ENCODE assay signal across 7 mouse cellular contexts in genomic region chr13:21326657-21327211, GRCm38 (mm10). TPM values are rescaled to one million over a fixed set of nuclear protein-coding genes. Genes with fewer than 3 reads are reported as not detected.
DNase-seq lines count a peak whose midpoint lies in the region; ATAC-seq lines count a peak whose summit lies in the region.

No protein-coding gene starts in this region.

- peak overlapping the region; percentile 59 for H3K4me3 ChIP-seq in limb, embryonic 10.5 days
- H3K4me3 ChIP-seq in midbrain, embryonic 13.5 days (replicated peaks) = peak overlapping the region; percentile 41

- peak overlapping the region; percentile 53 for H3K27ac ChIP-seq in limb, embryonic 10.5 days
- no peak overlapping the region for H3K27ac ChIP-seq in midbrain, embryonic 13.5 days

- H3K4me1 ChIP-seq in limb, embryonic 10.5 days = no peaks in the 10 kb centered on the region
- peaks cover 8% of the 10 kb centered on the region for H3K4me1 ChIP-seq in midbrain, embryonic 13.5 days (replicated peaks)

- peak overlapping the region; percentile 54 for H3K4me2 ChIP-seq in midbrain, embryonic 13.5 days (replicated peaks)

- H3K27me3 ChIP-seq in limb, embryonic 10.5 days (ENCODE audit: low read depth, poor library complexity, severe bottlenecking) = no peaks in the 10 kb centered on the region
- peaks cover 9% of the 10 kb centered on the region; the same call in 1 of the 2 replicates for H3K27me3 ChIP-seq in midbrain, embryonic 13.5 days

- DNase-seq in adrenal gland, postnatal 14 days = peak; percentile 89
- DNase-seq in embryo, embryonic 11.5 days (ENCODE audit: low read depth, low spot score) = peak; percentile 84
- peak; percentile 43 for DNase-seq in kidney, adult 11 months
- peak; percentile 92 for DNase-seq in limb, embryonic 10.5 days (ENCODE audit: low spot score)
- peak; percentile 17 to 29 for DNase-seq in spleen, postnatal 14 days (ENCODE audit: low spot score in 2 of 2)

- WGBS in limb, embryonic 10.5 days = under 1% methylated on average over 24 of the region's 24 CpGs
- WGBS in midbrain, embryonic 13.5 days = under 1% methylated on average over 24 of the region's 24 CpGs

- H3K9me3 ChIP-seq in limb, embryonic 10.5 days (replicated peaks) = no peaks in the 10 kb centered on the region
- H3K9me3 ChIP-seq in midbrain, embryonic 13.5 days = no peaks in the 10 kb centered on the region

- H3K36me3 ChIP-seq in limb, embryonic 10.5 days = no peaks in the 10 kb centered on the region
- H3K36me3 ChIP-seq in midbrain, embryonic 13.5 days = no peaks in the 10 kb centered on the region

- H3K9ac ChIP-seq in midbrain, embryonic 13.5 days (replicated peaks) = no peak overlapping the region

- peak; percentile 87 for ATAC-seq in granulocyte monocyte progenitor cell, adult 5-6 weeks (replicated peaks; ENCODE audit: poor library complexity, severe bottlenecking)
- ATAC-seq in midbrain, embryonic 13.5 days = peak; percentile 73

RNA-seq across cellular contexts. Expression of gene Gpx6, which starts 14.8 kb away (rescaled TPM):
- not detected in 2 replicates for total RNA-seq in adrenal gland, postnatal 14 days (2021)
- not detected in 2 replicates for total RNA-seq in granulocyte monocyte progenitor cell, adult 5-6 weeks (2014; fragmentation: Nextera tagmentation)
- not detected in 2 replicates for total RNA-seq in granulocyte monocyte progenitor cell, adult 5-6 weeks (2017)
- polyA plus RNA-seq in limb, embryonic 10.5 days (2016; fragmentation: Nextera tagmentation; extraction: Ambion mirVana) = 0.62 and 0.91 TPM in 2 replicates
- polyA plus RNA-seq in midbrain, embryonic 13.5 days (2015; fragmentation: Nextera tagmentation; extraction: Ambion mirVana) = not detected in 2 replicates

RNA-seq across cellular contexts. Expression of gene Olfr1367, which starts 20.0 kb away (rescaled TPM):
- total RNA-seq in adrenal gland, postnatal 14 days (2021) = not detected in 2 replicates
- total RNA-seq in granulocyte monocyte progenitor cell, adult 5-6 weeks (2014; fragmentation: Nextera tagmentation) = not detected in 2 replicates
- total RNA-seq in granulocyte monocyte progenitor cell, adult 5-6 weeks (2017) = not detected in 2 replicates
- polyA plus RNA-seq in limb, embryonic 10.5 days (2016; fragmentation: Nextera tagmentation; extraction: Ambion mirVana) = not detected in 2 replicates
- not detected in 2 replicates for polyA plus RNA-seq in midbrain, embryonic 13.5 days (2015; fragmentation: Nextera tagmentation; extraction: Ambion mirVana)

RNA-seq across cellular contexts. Expression of gene Gpx5, which starts 34.2 kb away (rescaled TPM):
- total RNA-seq in adrenal gland, postnatal 14 days (2021) = not detected in 2 replicates
- total RNA-seq in granulocyte monocyte progenitor cell, adult 5-6 weeks (2014; fragmentation: Nextera tagmentation) = not detected in 2 replicates
- total RNA-seq in granulocyte monocyte progenitor cell, adult 5-6 weeks (2017) = not detected in 2 replicates
- not detected in 2 replicates for polyA plus RNA-seq in limb, embryonic 10.5 days (2016; fragmentation: Nextera tagmentation; extraction: Ambion mirVana)
- polyA plus RNA-seq in midbrain, embryonic 13.5 days (2015; fragmentation: Nextera tagmentation; extraction: Ambion mirVana) = not detected in 2 replicates

RNA-seq across cellular contexts. Expression of gene Zscan12, which starts 35.9 kb away (rescaled TPM):
- total RNA-seq in adrenal gland, postnatal 14 days (2021) = 8.0 and 10.1 TPM in 2 replicates
- total RNA-seq in granulocyte monocyte progenitor cell, adult 5-6 weeks (2014; fragmentation: Nextera tagmentation) = 8.4 and 8.6 TPM in 2 replicates
- 11.1 and 20.0 TPM in 2 replicates for total RNA-seq in granulocyte monocyte progenitor cell, adult 5-6 weeks (2017)
- polyA plus RNA-seq in limb, embryonic 10.5 days (2016; fragmentation: Nextera tagmentation; extraction: Ambion mirVana) = 19.6 and 19.7 TPM in 2 replicates
- polyA plus RNA-seq in midbrain, embryonic 13.5 days (2015; fragmentation: Nextera tagmentation; extraction: Ambion mirVana) = 15.5 and 16.8 TPM in 2 replicates

Comparison
In these comparisons a context has a peak if more than half of its experiments do, and no peak if none do; other contexts are left out.
1. DNase-seq: peak in every context shown above with its lines; median percentile 92 in limb, embryonic 10.5 days; 89 in adrenal gland, postnatal 14 days; 84 in embryo, embryonic 11.5 days; 43 in kidney, adult 11 months; 23 in spleen, postnatal 14 days.